18 mouse cellular contexts compared by ENCODE assay signal in the genomic region with DNA sequence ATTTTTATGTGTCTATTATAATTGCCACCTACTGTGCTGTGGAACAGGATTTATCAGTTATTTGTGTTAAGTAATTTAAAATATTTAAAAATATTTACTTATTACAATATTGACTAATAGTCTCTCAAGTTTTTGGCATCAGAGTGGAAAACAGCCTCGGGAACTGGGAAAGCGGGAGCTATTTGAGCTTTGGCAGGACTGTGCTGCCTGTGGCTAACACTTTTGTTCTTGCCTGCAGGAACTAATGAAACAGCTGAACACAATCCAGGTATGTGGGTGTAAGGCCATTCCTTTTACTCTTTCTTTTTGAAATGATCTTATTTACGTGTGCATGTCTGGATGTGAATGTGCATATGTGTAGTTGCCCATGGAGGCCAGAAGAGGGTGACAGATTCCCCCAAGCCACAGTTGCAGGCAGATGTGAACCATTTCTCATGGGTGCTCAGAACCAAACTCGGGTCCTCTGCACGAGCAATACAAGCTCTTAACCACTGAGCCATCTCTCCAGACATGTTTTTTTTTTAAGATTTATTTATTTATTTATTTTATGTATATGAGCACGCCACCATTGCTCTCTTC. TPM values are rescaled to one million over a fixed set of nuclear protein-coding genes. Genes with fewer than 3 reads are reported as not detected.
A peak's percentile ranks its signal among the peaks of the same experiment; 100 is the strongest.
DNase-seq lines count a peak whose midpoint lies in the region; ATAC-seq and TF ChIP-seq lines count a peak whose summit lies in the region.
"Had no signal": no experiment of that assay in that cellular context is flagged by ENCODE, and none has a peak within 500 bp of the region (broad histone marks: within the 10 kb centered on the region; RNA-seq: fewer than 3 reads in every experiment).

No protein-coding gene starts in this region.

- TF ChIP-seq CTCF in hindbrain, postnatal 0 days (IDR thresholded peaks at IDR 0.05; ENCODE audit: low read depth) = peak; percentile 33
- TF ChIP-seq CTCF in lung, embryonic 14.5 days (IDR thresholded peaks at IDR 0.05; ENCODE audit: low read depth) = 0 out of 2 replicates have a peak, but pooled peaks have one; percentile 8

- no peaks in the 10 kb centered on the region for H3K27me3 ChIP-seq in hindbrain, postnatal 0 days (ENCODE audit: insufficient read depth, low read length)
- no peaks in the 10 kb centered on the region for H3K27me3 ChIP-seq in hindbrain, embryonic 11.5 days (ENCODE audit: control insufficient read depth, insufficient read depth, low read length)
- H3K27me3 ChIP-seq in lung, embryonic 14.5 days (ENCODE audit: insufficient read depth, low read length) = no peaks in the 10 kb centered on the region
- H3K27me3 ChIP-seq: hindbrain, embryonic 12.5 days; kidney, embryonic 15.5 days; liver, embryonic 13.5 days had no signal

- no peaks in the 10 kb centered on the region for H3K4me1 ChIP-seq in hindbrain, postnatal 0 days (ENCODE audit: insufficient read depth, low read length)
- H3K4me1 ChIP-seq in hindbrain, embryonic 11.5 days (replicated peaks; ENCODE audit: control insufficient read depth, insufficient read depth, low read length) = no peaks in the 10 kb centered on the region
- no peaks in the 10 kb centered on the region for H3K4me1 ChIP-seq in lung, embryonic 14.5 days (ENCODE audit: insufficient read depth)
- H3K4me1 ChIP-seq: hindbrain, embryonic 12.5 days; kidney, embryonic 15.5 days had no signal

- no peak overlapping the region for H3K4me3 ChIP-seq in hindbrain, postnatal 0 days (ENCODE audit: low read length)
- H3K4me3 ChIP-seq in hindbrain, embryonic 11.5 days (ENCODE audit: low read depth, low read length) = no peak overlapping the region
- H3K4me3 ChIP-seq in lung, embryonic 14.5 days (ENCODE audit: low read depth, low read length) = no peak overlapping the region
- H3K4me3 ChIP-seq: forebrain, embryonic 10.5 days; hindbrain, embryonic 12.5 days; kidney, embryonic 15.5 days; liver, embryonic 13.5 days; megakaryocyte, embryonic 14.5 days had no signal

- WGBS in hindbrain, postnatal 0 days = 85% methylated on average over 6 of the region's 6 CpGs
- WGBS in hindbrain, embryonic 11.5 days = 92% methylated on average over 6 of the region's 6 CpGs
- 89% methylated on average over 6 of the region's 6 CpGs for WGBS in lung, embryonic 14.5 days

- no peak for ATAC-seq in hindbrain, postnatal 0 days
- ATAC-seq in hindbrain, embryonic 11.5 days (ENCODE audit: low FRiP score) = no peak
- ATAC-seq in lung, embryonic 14.5 days (ENCODE audit: insufficient read depth) = no peak
- no peak for ATAC-seq in megakaryocyte-erythroid progenitor cell, adult 5-6 weeks (replicated peaks; ENCODE audit: low FRiP score, low TSS enrichment, poor library complexity, severe bottlenecking)
- ATAC-seq: intestine, embryonic 16.5 days; midbrain, embryonic 16.5 days had no signal

- H3K9me3 ChIP-seq in hindbrain, postnatal 0 days (ENCODE audit: low read length) = no peaks in the 10 kb centered on the region
- H3K9me3 ChIP-seq in hindbrain, embryonic 11.5 days (ENCODE audit: control insufficient read depth, low read length) = no peaks in the 10 kb centered on the region
- no peaks in the 10 kb centered on the region for H3K9me3 ChIP-seq in lung, embryonic 14.5 days (ENCODE audit: low read depth, low read length)
- H3K9me3 ChIP-seq: hindbrain, embryonic 12.5 days; kidney, embryonic 15.5 days; liver, embryonic 13.5 days had no signal

- no peak for DNase-seq in hindbrain, postnatal 0 days (ENCODE audit: low spot score)
- no peak for DNase-seq in hindbrain, embryonic 11.5 days (ENCODE audit: low spot score)
- no peak for DNase-seq in lung, embryonic 14.5 days
- DNase-seq in lung, postnatal 10 days = no peak
- DNase-seq in Muller cell, postnatal 12 days (ENCODE audit: inconsistent ontology term) = peak; percentile 60
- peak; percentile 7 for DNase-seq in induced T-regulatory cell, adult 2 months (ENCODE audit: low read depth)
- DNase-seq: cerebellum, adult 8-10 months; liver, embryonic 13.5 days; right cerebral cortex, postnatal 14 days; spleen, adult 18-20 months; thymus, adult 18-20 months had no signal

- H3K4me2 ChIP-seq in hindbrain, postnatal 0 days (ENCODE audit: low read depth, low read length) = no peak overlapping the region
- no peak overlapping the region for H3K4me2 ChIP-seq in hindbrain, embryonic 11.5 days (replicated peaks; ENCODE audit: low read depth, low read length)
- no peak overlapping the region for H3K4me2 ChIP-seq in lung, embryonic 14.5 days
- H3K4me2 ChIP-seq: hindbrain, embryonic 12.5 days; kidney, embryonic 15.5 days; liver, embryonic 13.5 days had no signal

- peaks cover 38% of the 10 kb centered on the region; the same call in 1 of the 2 replicates for H3K36me3 ChIP-seq in hindbrain, postnatal 0 days (ENCODE audit: insufficient read depth, low read length)
- H3K36me3 ChIP-seq in hindbrain, embryonic 11.5 days (ENCODE audit: control insufficient read depth, insufficient read depth, low read length) = no peaks in the 10 kb centered on the region
- no peaks in the 10 kb centered on the region; the same call in 1 of the 2 replicates for H3K36me3 ChIP-seq in lung, embryonic 14.5 days (ENCODE audit: insufficient read depth)

- H3K27ac ChIP-seq in hindbrain, postnatal 0 days = no peak overlapping the region
- H3K27ac ChIP-seq in hindbrain, embryonic 11.5 days (ENCODE audit: low read depth, low read length) = no peak overlapping the region
- H3K27ac ChIP-seq in lung, embryonic 14.5 days (ENCODE audit: low read depth) = no peak overlapping the region
- H3K27ac ChIP-seq: forebrain, embryonic 10.5 days; hindbrain, embryonic 12.5 days; kidney, embryonic 15.5 days; liver, embryonic 13.5 days had no signal

- H3K9ac ChIP-seq in hindbrain, postnatal 0 days (replicated peaks; ENCODE audit: low read length) = no peak overlapping the region
- H3K9ac ChIP-seq in hindbrain, embryonic 11.5 days (ENCODE audit: low read depth, low read length) = no peak overlapping the region
- no peak overlapping the region for H3K9ac ChIP-seq in lung, embryonic 14.5 days
- H3K9ac ChIP-seq: hindbrain, embryonic 12.5 days; kidney, embryonic 15.5 days; liver, embryonic 13.5 days had no signal

RNA-seq across cellular contexts. Expression of a gene that starts 55.7 kb away (rescaled TPM):
- 33.1 and 44.4 TPM in 2 replicates for total RNA-seq in hindbrain, postnatal 0 days (2014; rRNA removed)
- polyA plus RNA-seq in hindbrain, postnatal 0 days (2015; fragmentation: Nextera tagmentation; extraction: Ambion mirVana) = 25.7 and 28.5 TPM in 2 replicates
- 40.3 and 43.3 TPM in 2 replicates for polyA plus RNA-seq in hindbrain, embryonic 11.5 days (2014; fragmentation: Nextera tagmentation; extraction: Ambion mirVana)
- 51.7 and 52.0 TPM in 2 replicates for polyA plus RNA-seq in lung, embryonic 14.5 days (2014; fragmentation: Nextera tagmentation; extraction: Ambion mirVana)
- total RNA-seq in megakaryocyte-erythroid progenitor cell, adult 5-6 weeks (2014; fragmentation: Nextera tagmentation) = 54.8 and 74.7 TPM in 2 replicates
- total RNA-seq in megakaryocyte-erythroid progenitor cell, adult 5-6 weeks (2017) = 51.1 and 56.8 TPM in 2 replicates

RNA-seq across cellular contexts. Expression of a gene that starts 55.8 kb away (rescaled TPM):
- total RNA-seq in hindbrain, postnatal 0 days (2014; rRNA removed) = 18.9 and 19.1 TPM in 2 replicates
- polyA plus RNA-seq in hindbrain, postnatal 0 days (2015; fragmentation: Nextera tagmentation; extraction: Ambion mirVana) = 14.5 and 15.7 TPM in 2 replicates
- polyA plus RNA-seq in hindbrain, embryonic 11.5 days (2014; fragmentation: Nextera tagmentation; extraction: Ambion mirVana) = 15.8 and 20.2 TPM in 2 replicates
- polyA plus RNA-seq in lung, embryonic 14.5 days (2014; fragmentation: Nextera tagmentation; extraction: Ambion mirVana) = 11.7 and 12.3 TPM in 2 replicates
- total RNA-seq in megakaryocyte-erythroid progenitor cell, adult 5-6 weeks (2014; fragmentation: Nextera tagmentation) = 17.2 and 18.1 TPM in 2 replicates
- 12.5 and 22.9 TPM in 2 replicates for total RNA-seq in megakaryocyte-erythroid progenitor cell, adult 5-6 weeks (2017)

Comparison
In these comparisons a context has a peak if more than half of its experiments do, and no peak if none do; other contexts are left out.
1. DNase-seq: peak in Muller cell, postnatal 12 days (single experiment) and induced T-regulatory cell, adult 2 months (single experiment); none in hindbrain, postnatal 0 days (single experiment), hindbrain, embryonic 11.5 days (single experiment), lung, embryonic 14.5 days (single experiment) and lung, postnatal 10 days (single experiment).